Mouse (Mus musculus): ENCODE measurements around the gene Itga2. TPM values are rescaled to one million over a fixed set of nuclear protein-coding genes. Genes with fewer than 3 reads are reported as not detected.

The Itga2 gene
- polyA plus RNA-seq, 1 experiment from 2014 or later, result 1.7 TPM

DNA sequence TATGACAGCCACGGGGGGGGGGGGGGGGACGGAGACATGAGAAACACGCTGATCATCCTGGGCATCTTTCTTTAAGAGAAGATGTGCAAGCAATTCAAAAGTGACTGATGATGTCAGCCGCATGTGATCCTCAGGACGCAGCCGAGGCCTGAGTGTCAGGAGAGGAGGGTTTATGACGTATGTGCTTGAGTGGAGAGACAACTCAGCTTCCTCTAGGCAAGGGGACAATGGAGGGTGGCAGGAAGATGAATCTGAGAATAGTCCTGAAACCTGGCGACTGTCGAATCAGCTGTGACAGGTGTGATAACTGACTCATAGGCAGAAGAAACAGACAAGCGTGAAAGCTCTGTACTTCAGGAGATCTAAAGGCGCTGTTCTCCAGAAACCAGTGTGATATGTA lies 53.2 kb downstream of the Itga2 start:
- no peak overlapping the region for H3K9ac ChIP-seq
- no peaks in the 10 kb centered on the region for H3K27me3 ChIP-seq
- H3K4me3 ChIP-seq, result no peak overlapping the region
- H3K27ac ChIP-seq, result no peak overlapping the region
- WGBS, result 68% methylated on average over 11 of the region's 11 CpGs
- no peaks in the 10 kb centered on the region for H3K9me3 ChIP-seq (replicated peaks)
- ATAC-seq (replicated peaks; ENCODE audit: insufficient number of reproducible peaks, insufficient read depth, low FRiP score, low read depth), result no peak
- no peak overlapping the region for H3K4me2 ChIP-seq
- H3K4me1 ChIP-seq (replicated peaks), result no peaks in the 10 kb centered on the region
- no peaks in the 10 kb centered on the region for H3K36me3 ChIP-seq

DNA sequence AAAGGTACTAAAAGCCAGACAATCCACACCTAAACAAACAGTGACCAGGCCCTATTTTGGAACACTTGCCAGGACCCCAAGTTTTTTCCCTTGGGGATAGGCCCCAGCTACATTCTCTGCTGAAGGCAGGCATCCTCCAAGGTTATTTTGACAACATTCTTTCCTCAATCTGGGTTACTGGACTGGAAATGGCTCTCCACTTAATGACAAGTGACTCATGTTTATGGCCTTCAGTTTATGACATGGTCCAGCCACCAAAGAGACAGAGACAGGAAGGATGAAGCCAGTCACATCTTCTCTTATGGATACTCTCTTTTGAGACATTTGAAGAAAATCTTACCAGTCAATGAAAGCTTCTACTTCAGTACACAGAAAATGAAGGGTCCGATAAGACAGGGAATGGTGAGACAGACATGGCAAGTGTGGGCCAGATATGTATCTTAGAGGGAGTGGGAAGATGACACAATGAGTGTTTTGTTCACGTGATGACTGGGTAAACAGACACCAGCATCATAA lies 55.8 kb downstream of the Itga2 start:
- no peak overlapping the region for H3K9ac ChIP-seq
- ATAC-seq (replicated peaks; ENCODE audit: insufficient number of reproducible peaks, insufficient read depth, low FRiP score, low read depth), result no peak
- no peaks in the 10 kb centered on the region for H3K4me1 ChIP-seq (replicated peaks)
- H3K9me3 ChIP-seq (replicated peaks), result no peaks in the 10 kb centered on the region
- H3K27me3 ChIP-seq, result no peaks in the 10 kb centered on the region
- H3K4me2 ChIP-seq, result no peak overlapping the region
- WGBS, result 74% methylated on average over 2 of the region's 2 CpGs
- H3K4me3 ChIP-seq, result no peak overlapping the region
- no peaks in the 10 kb centered on the region for H3K36me3 ChIP-seq
- no peak overlapping the region for H3K27ac ChIP-seq

- H3K9ac ChIP-seq, result no peak overlapping the region
- no peaks in the 10 kb centered on the region for H3K4me1 ChIP-seq (replicated peaks)
- WGBS, result 87% methylated on average over 6 of the region's 6 CpGs
- no peak overlapping the region for H3K27ac ChIP-seq
- no peaks in the 10 kb centered on the region for H3K36me3 ChIP-seq
- no peak overlapping the region for H3K4me2 ChIP-seq
- no peaks in the 10 kb centered on the region for H3K9me3 ChIP-seq (replicated peaks)
- no peak overlapping the region for H3K4me3 ChIP-seq
- ATAC-seq (replicated peaks; ENCODE audit: insufficient number of reproducible peaks, insufficient read depth, low FRiP score, low read depth), result no peak
- H3K27me3 ChIP-seq, result no peaks in the 10 kb centered on the region
Measured at GRCm38 (mm10) chr13:114874738-114875137, 57.2 kb downstream of the Itga2 start.

DNA sequence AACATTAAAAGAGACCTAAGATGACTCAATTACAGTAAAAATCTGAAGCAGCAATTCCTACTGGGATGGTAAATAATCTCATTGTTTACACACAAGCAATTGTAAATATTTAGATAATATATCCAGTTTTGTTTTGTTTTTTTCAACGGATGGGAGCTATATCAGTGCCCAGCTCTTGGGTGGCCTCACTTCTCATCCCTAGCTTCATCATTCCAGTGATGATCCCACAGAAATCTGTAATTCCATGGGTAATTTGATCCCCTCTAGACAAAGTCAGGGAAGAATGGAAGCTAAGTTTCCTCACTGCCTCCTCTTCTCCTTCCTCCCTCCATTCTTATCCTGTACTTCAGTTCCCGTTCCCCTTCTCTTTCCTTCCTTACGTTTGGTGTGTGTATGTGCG lies 74.4 kb downstream of the Itga2 start:
- Histone ChIP-seq H3K9ac (no peak overlapping the region), H3K4me3 (no peak overlapping the region), H3K27me3 (no peaks in the 10 kb centered on the region), H3K36me3 (no peaks in the 10 kb centered on the region), H3K4me1 (replicated peaks) (0 out of 2 replicates have a peak, but pooled peaks cover 2% of the 10 kb centered on the region), H3K4me2 (no peak overlapping the region), H3K9me3 (replicated peaks) (no peaks in the 10 kb centered on the region), H3K27ac (no peak overlapping the region)
- ATAC-seq (replicated peaks; ENCODE audit: insufficient number of reproducible peaks, insufficient read depth, low FRiP score, low read depth), result no peak
- WGBS, result 92% methylated on average over 4 of the region's 4 CpGs

GRCm38 (mm10) chr13:114856269-114856627 lies 75.7 kb downstream of the Itga2 start:
- Histone ChIP-seq H3K9me3 (replicated peaks) (no peaks in the 10 kb centered on the region), H3K9ac (no peak overlapping the region), H3K4me1 (replicated peaks) (0 out of 2 replicates have a peak, but pooled peaks cover 2% of the 10 kb centered on the region), H3K4me3 (no peak overlapping the region), H3K27ac (no peak overlapping the region), H3K4me2 (peak overlapping the region; percentile 49), H3K36me3 (no peaks in the 10 kb centered on the region), H3K27me3 (no peaks in the 10 kb centered on the region)
- no peak for ATAC-seq (replicated peaks; ENCODE audit: insufficient number of reproducible peaks, insufficient read depth, low FRiP score, low read depth)
- 50% methylated on average over 7 of the region's 7 CpGs for WGBS

DNA sequence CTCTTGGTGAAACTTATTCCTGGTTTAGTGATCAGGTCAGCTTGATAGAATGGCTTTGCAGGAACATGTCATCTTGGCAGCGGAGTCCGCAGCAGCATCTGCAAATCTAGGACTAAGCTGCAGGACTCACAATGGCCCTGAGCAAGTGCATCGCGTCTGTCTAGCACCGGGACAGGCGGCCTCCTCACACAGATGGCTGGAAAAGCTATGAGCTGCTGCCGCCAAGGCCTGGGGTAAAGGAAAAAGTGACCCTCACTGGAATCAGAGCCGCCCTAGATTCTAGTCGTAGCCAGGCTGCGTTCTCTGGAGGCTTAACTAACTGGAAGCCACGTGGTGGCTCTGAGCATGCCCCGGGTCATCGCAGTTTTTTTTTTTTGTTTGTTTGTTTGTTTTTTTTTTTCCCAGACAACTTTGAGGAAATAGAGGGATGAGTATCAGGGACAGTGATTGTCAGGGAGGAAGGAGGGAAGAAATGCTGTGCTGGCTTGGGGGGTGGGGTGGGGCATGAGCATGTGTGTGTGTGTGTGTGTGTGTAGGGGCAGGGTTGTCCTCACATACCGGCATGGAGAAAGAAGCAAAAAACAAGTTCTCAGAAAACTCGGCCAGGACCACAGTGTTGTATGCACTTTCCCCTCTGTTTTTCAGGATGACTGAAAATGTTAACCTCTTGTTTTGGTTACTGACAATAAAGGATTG lies 76.2 kb downstream of the Itga2 start:
- Histone ChIP-seq H3K9me3 (replicated peaks) (no peaks in the 10 kb centered on the region), H3K4me3 (no peak overlapping the region), H3K27me3 (no peaks in the 10 kb centered on the region), H3K9ac (no peak overlapping the region), H3K4me1 (replicated peaks) (0 out of 2 replicates have a peak, but pooled peaks cover 2% of the 10 kb centered on the region), H3K36me3 (no peaks in the 10 kb centered on the region), H3K27ac (no peak overlapping the region), H3K4me2 (peak overlapping the region; percentile 49)
- 29% methylated on average over 15 of the region's 15 CpGs for WGBS
- no peak for ATAC-seq (replicated peaks; ENCODE audit: insufficient number of reproducible peaks, insufficient read depth, low FRiP score, low read depth)

GRCm38 (mm10) chr13:114854428-114854827 lies 77.5 kb downstream of the Itga2 start:
- H3K27ac ChIP-seq, result no peak overlapping the region
- H3K9me3 ChIP-seq (replicated peaks), result no peaks in the 10 kb centered on the region
- 89% methylated on average over 3 of the region's 3 CpGs for WGBS
- H3K9ac ChIP-seq, result no peak overlapping the region
- H3K4me2 ChIP-seq, result no peak overlapping the region
- H3K4me1 ChIP-seq (replicated peaks), result 0 out of 2 replicates have a peak, but pooled peaks cover 2% of the 10 kb centered on the region
- no peak for ATAC-seq (replicated peaks; ENCODE audit: insufficient number of reproducible peaks, insufficient read depth, low FRiP score, low read depth)
- no peaks in the 10 kb centered on the region for H3K27me3 ChIP-seq
- no peak overlapping the region for H3K4me3 ChIP-seq
- H3K36me3 ChIP-seq, result no peaks in the 10 kb centered on the region

DNA sequence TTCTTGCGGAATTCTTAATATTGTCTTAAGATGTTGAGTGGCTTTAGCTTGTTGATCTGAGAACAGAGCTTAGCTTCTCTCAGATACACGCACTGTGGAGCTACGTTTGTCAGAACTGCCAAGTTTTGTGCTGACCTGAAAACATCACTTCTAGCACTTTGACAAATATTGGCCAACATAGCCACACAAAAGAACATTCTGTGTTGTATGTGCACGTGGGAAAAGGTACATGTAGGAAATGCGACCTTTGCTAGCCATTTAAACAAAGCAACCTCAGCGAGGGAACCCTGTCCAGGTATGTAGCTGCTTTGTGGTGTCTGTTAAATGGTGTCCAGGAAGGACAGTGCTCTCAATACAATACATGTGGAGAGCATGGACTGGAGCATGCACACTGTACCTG lies 77.9 kb downstream of the Itga2 start:
- Histone ChIP-seq H3K36me3 (no peaks in the 10 kb centered on the region), H3K4me2 (no peak overlapping the region), H3K4me1 (replicated peaks) (0 out of 2 replicates have a peak, but pooled peaks cover 2% of the 10 kb centered on the region), H3K9ac (no peak overlapping the region), H3K27me3 (no peaks in the 10 kb centered on the region), H3K27ac (no peak overlapping the region), H3K9me3 (replicated peaks) (no peaks in the 10 kb centered on the region), H3K4me3 (no peak overlapping the region)
- 84% methylated on average over 6 of the region's 6 CpGs for WGBS
- no peak for ATAC-seq (replicated peaks; ENCODE audit: insufficient number of reproducible peaks, insufficient read depth, low FRiP score, low read depth)

DNA sequence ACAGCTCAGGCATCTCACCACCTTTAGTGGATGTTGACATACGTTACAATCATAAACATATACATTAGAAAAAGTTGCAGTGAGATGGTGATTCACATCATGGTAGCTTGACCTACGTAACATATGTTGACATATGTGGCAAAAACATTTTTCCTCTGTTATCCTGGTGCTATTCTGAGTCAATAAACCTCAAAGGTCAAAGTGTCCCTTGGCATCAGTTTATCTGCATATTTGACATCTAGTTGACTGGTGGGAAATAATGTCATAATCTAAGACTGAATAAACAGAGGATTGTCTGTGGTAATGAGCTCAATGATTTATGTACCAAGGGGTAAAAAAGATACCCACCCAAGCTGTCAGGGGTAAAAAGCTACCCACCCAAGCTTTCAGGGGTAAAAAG lies 78.7 kb downstream of the Itga2 start:
- ATAC-seq (replicated peaks; ENCODE audit: insufficient number of reproducible peaks, insufficient read depth, low FRiP score, low read depth), result no peak
- H3K4me3 ChIP-seq, result no peak overlapping the region
- H3K9me3 ChIP-seq (replicated peaks), result no peaks in the 10 kb centered on the region
- no peaks in the 10 kb centered on the region for H3K36me3 ChIP-seq
- 0 out of 2 replicates have a peak, but pooled peaks cover 2% of the 10 kb centered on the region for H3K4me1 ChIP-seq (replicated peaks)
- H3K4me2 ChIP-seq, result no peak overlapping the region
- no peaks in the 10 kb centered on the region for H3K27me3 ChIP-seq
- H3K9ac ChIP-seq, result no peak overlapping the region
- WGBS, result 90% methylated on average over 2 of the region's 2 CpGs
- H3K27ac ChIP-seq, result no peak overlapping the region

GRCm38 (mm10) chr13:114852264-114853111 lies 79.4 kb downstream of the Itga2 start:
- WGBS, result 74% methylated on average over 6 of the region's 6 CpGs
- H3K27me3 ChIP-seq, result no peaks in the 10 kb centered on the region
- no peaks in the 10 kb centered on the region for H3K36me3 ChIP-seq
- no peak for ATAC-seq (replicated peaks; ENCODE audit: insufficient number of reproducible peaks, insufficient read depth, low FRiP score, low read depth)
- 0 out of 2 replicates have a peak, but pooled peaks cover 2% of the 10 kb centered on the region for H3K4me1 ChIP-seq (replicated peaks)
- no peak overlapping the region for H3K4me3 ChIP-seq
- no peak overlapping the region for H3K4me2 ChIP-seq
- H3K9ac ChIP-seq, result no peak overlapping the region
- H3K9me3 ChIP-seq (replicated peaks), result no peaks in the 10 kb centered on the region
- H3K27ac ChIP-seq, result no peak overlapping the region

DNA sequence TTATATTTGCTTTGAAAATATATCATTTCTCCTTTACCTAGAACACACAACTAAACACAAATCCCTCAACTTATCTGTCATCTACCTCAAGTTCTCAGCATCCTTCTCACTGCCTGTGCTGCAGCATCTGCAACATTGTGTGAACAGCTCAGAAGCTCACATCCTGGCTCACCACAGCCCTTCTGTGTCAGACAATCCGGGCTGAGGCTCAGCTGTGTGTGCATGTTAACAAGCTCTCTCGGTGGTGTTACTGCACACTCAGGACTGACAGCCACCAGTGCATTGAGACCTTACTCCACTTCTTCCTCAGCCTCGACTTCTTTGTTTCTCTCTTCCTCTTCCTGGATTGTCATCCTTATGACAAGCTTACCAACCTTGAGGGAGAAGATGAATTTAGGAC lies 83.0 kb downstream of the Itga2 start:
- WGBS, result 55% methylated on average over 3 of the region's 3 CpGs
- ATAC-seq (replicated peaks; ENCODE audit: insufficient number of reproducible peaks, insufficient read depth, low FRiP score, low read depth), result no peak

More for the DNA sequence above, 83.0 kb downstream of the Itga2 start:
- Histone ChIP-seq H3K27ac (no peak overlapping the region), H3K9me3 (replicated peaks) (no peaks in the 10 kb centered on the region), H3K36me3 (no peaks in the 10 kb centered on the region), H3K4me2 (no peak overlapping the region), H3K9ac (no peak overlapping the region), H3K4me1 (replicated peaks) (no peaks in the 10 kb centered on the region), H3K27me3 (no peaks in the 10 kb centered on the region), H3K4me3 (no peak overlapping the region)
